Mouse (Mus musculus) CH12.LX (cell line): Measurements from ENCODE around the gene Rap1gap. TPM values are rescaled to one million over a fixed set of nuclear protein-coding genes. Genes with fewer than 3 reads are reported as not detected.

Experiments used
- DNase-seq: peaks from one replicate; pipeline ENCODE4 v3.0.0-alpha.2; 2013; ENCODE audit errors: extremely low read depth
- H3K27ac ChIP-seq: 2 replicates; pipeline ENCODE4 v1.5.1; 2012; ENCODE audit warnings: low read depth, mild to moderate bottlenecking, control low read depth, moderate library complexity; ENCODE audit not compliant: insufficient read depth
- H3K27me3 ChIP-seq: replicated peaks from 2 replicates; pipeline ENCODE3; 2012; ENCODE audit warnings: inconsistent platforms
- H3K36me3 ChIP-seq, 2 experiments: replicated peaks in 1 of 2; 2 replicates each; pipeline versions ENCODE3 to v1.6.1; 2012; ENCODE audit warnings: inconsistent platforms in 1 of 2, low read length in 1 of 2, mild to moderate bottlenecking in 1 of 2, mixed read lengths in 1 of 2, moderate library complexity in 1 of 2; ENCODE audit not compliant: control insufficient read depth in 1 of 2, insufficient read depth in 1 of 2
- H3K4me1 ChIP-seq, 2 experiments: 2 replicates each; pipeline ENCODE4 v1.6.1; 2012; ENCODE audit warnings: inconsistent platforms in 1 of 2, moderate library complexity in 1 of 2; ENCODE audit not compliant: insufficient read depth in 2 of 2, control insufficient read depth in 1 of 2
- H3K4me2 ChIP-seq: 2 replicates; pipeline ENCODE4 v1.6.1; 2012; ENCODE audit warnings: low read depth, mild to moderate bottlenecking, control low read depth; ENCODE audit not compliant: poor library complexity, insufficient read depth, severe bottlenecking
- H3K4me3 ChIP-seq, 3 experiments: fragments of 150-350 bp in 1 of 3; sonication (generic) in 1 of 3; replicated peaks in 1 of 3; 2 replicates each; pipeline versions ENCODE3 to v1.5.1; 2011 to 2012; ENCODE audit warnings: low read depth in 2 of 3, low read length in 2 of 3, mild to moderate bottlenecking in 2 of 3, moderate library complexity in 2 of 3, control low read depth in 1 of 3, improper control_type of control experiment in 1 of 3, inconsistent platforms in 1 of 3, mixed read lengths in 1 of 3; ENCODE audit not compliant: poor library complexity in 1 of 3
- H3K79me2 ChIP-seq: replicated peaks from 2 replicates; pipeline ENCODE4 v1.6.1; 2012; ENCODE audit warnings: mild to moderate bottlenecking, moderate library complexity; ENCODE audit not compliant: control insufficient read depth, poor library complexity, insufficient read depth, severe bottlenecking; ENCODE audit errors: extremely low read depth
- H3K9ac ChIP-seq: 2 replicates; pipeline ENCODE4 v1.6.1; 2012; ENCODE audit warnings: low read depth, mild to moderate bottlenecking, control low read depth, moderate library complexity; ENCODE audit not compliant: insufficient read depth
- H3K9me3 ChIP-seq: replicated peaks from 2 replicates; pipeline ENCODE3; 2012; ENCODE audit warnings: low read length, inconsistent platforms, mixed read lengths
- BHLHE40 ChIP-seq: IDR thresholded peaks from 2 replicates; pipeline ENCODE4 v1.6.1; 2011; ENCODE audit warnings: mild to moderate bottlenecking, low read depth, low read length, improper control_type of control experiment
- CHD1 ChIP-seq: IDR thresholded peaks from 2 replicates; pipeline ENCODE4 v1.6.1; 2012; ENCODE audit warnings: low read depth, low read length, improper control_type of control experiment, inconsistent platforms
- CTCF ChIP-seq, 2 experiments: IDR thresholded peaks in 1 of 2; conservative IDR thresholded peaks in 1 of 2; 2 replicates each; pipeline ENCODE4 v1.5.1; 2011 to 2012; ENCODE audit warnings: low read depth in 2 of 2, low read length in 2 of 2, improper control_type of control experiment in 1 of 2, inconsistent platforms in 1 of 2, mild to moderate bottlenecking in 1 of 2, moderate library complexity in 1 of 2
- E2F4 ChIP-seq: IDR thresholded peaks from 2 replicates; pipeline ENCODE4 v1.6.1; 2011; ENCODE audit warnings: low read depth, low read length, improper control_type of control experiment; ENCODE audit not compliant: insufficient replicate concordance
- ELF1 ChIP-seq: IDR thresholded peaks from 2 replicates; pipeline ENCODE4 v1.6.1; 2014; ENCODE audit warnings: low read depth, mild to moderate bottlenecking, inconsistent platforms, low read length, improper control_type of control experiment
- EP300 ChIP-seq: IDR thresholded peaks from 2 replicates; pipeline ENCODE4 v1.6.1; 2011; ENCODE audit warnings: low read length, improper control_type of control experiment
- ETS1 ChIP-seq: conservative IDR thresholded peaks from 2 replicates; pipeline ENCODE4 v1.6.1; 2012; ENCODE audit warnings: low read depth, mild to moderate bottlenecking, inconsistent platforms, low read length, improper control_type of control experiment, moderate library complexity
- HCFC1 ChIP-seq: IDR thresholded peaks from 2 replicates; pipeline ENCODE4 v1.6.1; 2012; ENCODE audit warnings: low read depth, mild to moderate bottlenecking, inconsistent platforms, low read length, improper control_type of control experiment
- JUN ChIP-seq: IDR thresholded peaks from 2 replicates; pipeline ENCODE4 v1.6.1; 2011; ENCODE audit warnings: low read depth, mild to moderate bottlenecking, low read length, improper control_type of control experiment, moderate library complexity; ENCODE audit not compliant: insufficient read depth
- MEF2A ChIP-seq: IDR thresholded peaks from 2 replicates; pipeline ENCODE4 v1.6.1; 2014; ENCODE audit warnings: low read depth, mild to moderate bottlenecking, inconsistent platforms, low read length, improper control_type of control experiment, borderline replicate concordance
- MXI1 ChIP-seq: IDR thresholded peaks from 2 replicates; pipeline ENCODE4 v1.6.1; 2011; ENCODE audit warnings: mild to moderate bottlenecking, low read depth, low read length, improper control_type of control experiment
- MYC ChIP-seq: IDR thresholded peaks from 2 replicates; pipeline ENCODE4 v1.6.1; 2011; ENCODE audit warnings: low read depth, mild to moderate bottlenecking, improper control_type of control experiment, low read length
- NELFE ChIP-seq: IDR thresholded peaks from 2 replicates; pipeline ENCODE4 v1.6.1; 2011; ENCODE audit warnings: low read depth, low read length, improper control_type of control experiment
- NRF1 ChIP-seq: IDR thresholded peaks from 2 replicates; pipeline ENCODE4 v1.6.1; 2014; ENCODE audit warnings: low read depth, mild to moderate bottlenecking, inconsistent platforms, low read length, improper control_type of control experiment, moderate library complexity
- PAX5 ChIP-seq: IDR thresholded peaks from 2 replicates; pipeline ENCODE4 v1.6.1; 2012; ENCODE audit warnings: low read length, inconsistent platforms, mixed read lengths
- POLR2A ChIP-seq: IDR thresholded peaks from 2 replicates; pipeline ENCODE4 v1.6.1; 2011; ENCODE audit warnings: low read depth, mild to moderate bottlenecking, improper control_type of control experiment, low read length
- POLR2AphosphoS2 ChIP-seq: IDR thresholded peaks from 2 replicates; pipeline ENCODE4 v1.6.1; 2011; ENCODE audit warnings: low read depth, low read length, improper control_type of control experiment
- RAD21 ChIP-seq: IDR thresholded peaks from 2 replicates; pipeline ENCODE4 v1.6.1; 2011; ENCODE audit warnings: low read depth, mild to moderate bottlenecking, low read length, improper control_type of control experiment, moderate library complexity
- RCOR1 ChIP-seq: conservative IDR thresholded peaks from 2 replicates; pipeline ENCODE4 v1.6.1; 2012; ENCODE audit warnings: low read depth, mild to moderate bottlenecking, inconsistent platforms, low read length, improper control_type of control experiment
- SIN3A ChIP-seq: IDR thresholded peaks from 2 replicates; pipeline ENCODE4 v1.6.1; 2012; ENCODE audit warnings: low read length, improper control_type of control experiment, inconsistent platforms
- SMC3 ChIP-seq: IDR thresholded peaks from 2 replicates; pipeline ENCODE4 v1.6.1; 2011; ENCODE audit warnings: low read depth, low read length, improper control_type of control experiment
- TBP ChIP-seq: conservative IDR thresholded peaks from 2 replicates; pipeline ENCODE4 v1.6.1; 2011; ENCODE audit warnings: low read depth, low read length, improper control_type of control experiment
- USF1 ChIP-seq: IDR thresholded peaks from 2 replicates; pipeline ENCODE4 v1.6.1; 2014; ENCODE audit warnings: low read depth, mild to moderate bottlenecking, inconsistent platforms, low read length, improper control_type of control experiment
- USF2 ChIP-seq: conservative IDR thresholded peaks from 2 replicates; pipeline ENCODE4 v1.6.1; 2011; ENCODE audit warnings: low read depth, low read length, improper control_type of control experiment
- ZC3H11A ChIP-seq: IDR thresholded peaks from 2 replicates; pipeline ENCODE4 v1.6.1; 2012; ENCODE audit warnings: low read depth, mild to moderate bottlenecking, inconsistent platforms, low read length, improper control_type of control experiment
- ZKSCAN1 ChIP-seq: IDR thresholded peaks from 2 replicates; pipeline ENCODE4 v1.6.1; 2012; ENCODE audit warnings: low read depth, inconsistent platforms, low read length, improper control_type of control experiment, borderline replicate concordance
- ZMIZ1 ChIP-seq: IDR thresholded peaks from 2 replicates; pipeline ENCODE4 v1.6.1; 2012; ENCODE audit warnings: low read depth, mild to moderate bottlenecking, inconsistent platforms, low read length, improper control_type of control experiment
- ZNF384 ChIP-seq: IDR thresholded peaks from 2 replicates; pipeline ENCODE4 v1.6.1; 2012; ENCODE audit warnings: low read depth, low read length, improper control_type of control experiment, inconsistent platforms
- dilution Hi-C: fragments of 300-500 bp; cut with MboI; formaldehyde crosslinking; loops from 2 replicates; pipeline ENCODE4 v1.14.3; 2020; ENCODE audit warnings: low sequenced_read_pairs; ENCODE audit not compliant: extremely low pct_unique_long_range_greater_than_20kb, extremely low pct_ligation_motif_present
- in situ Hi-C: fragments of 300-500 bp; cut with MboI; formaldehyde crosslinking; loops from 3 replicates; pipeline ENCODE4 v1.14.3; 2019; ENCODE audit warnings: low sequenced_read_pairs, low pct_ligation_motif_present, low pct_unique_long_range_greater_than_20kb, mixed read lengths
- polyA plus RNA-seq: library from polyadenylated mRNA; unstranded; fragments of >175 nt; gene quantifications from 2 replicates; pipeline ENCODE4 v1.2.1, GENCODE M21; 2012; ENCODE audit warnings: low read depth; ENCODE audit not compliant: insufficient read length
- total RNA-seq, 2 experiments: library from RNA; depleted of rRNA; stranded (reverse); fragments of 300-350 nt in 1 of 2; fragments of >200 nt in 1 of 2; gene quantifications; 2 replicates each; pipeline ENCODE4 v1.2.3; 2012 to 2014

Gene Rap1gap
- total and polyA plus RNA-seq, 3 experiments, result 3.0 to 11.1 (median 5.8) TPM

DNA sequence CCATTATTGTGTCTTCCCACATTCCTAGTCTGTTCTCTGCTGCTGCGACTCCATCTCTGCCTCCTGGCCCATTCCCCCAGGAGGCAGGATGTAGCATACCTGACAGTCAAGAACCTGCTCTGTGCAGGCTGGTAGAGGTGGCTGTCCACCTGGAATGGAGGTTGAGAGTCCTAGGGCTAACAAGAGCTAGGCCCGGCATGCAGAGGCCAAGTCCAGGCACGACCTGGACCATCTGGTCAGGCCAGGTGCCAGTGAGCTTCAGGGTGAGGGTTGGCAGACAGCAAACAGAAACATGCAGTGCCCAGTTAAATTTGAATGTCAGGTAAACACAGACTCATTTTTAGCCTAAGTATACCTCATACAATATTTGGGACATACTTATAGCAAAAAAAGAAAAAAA is 68.4 kb downstream of the Rap1gap start:
- H3K27me3 ChIP-seq, result peaks cover 24% of the 10 kb centered on the region

DNA sequence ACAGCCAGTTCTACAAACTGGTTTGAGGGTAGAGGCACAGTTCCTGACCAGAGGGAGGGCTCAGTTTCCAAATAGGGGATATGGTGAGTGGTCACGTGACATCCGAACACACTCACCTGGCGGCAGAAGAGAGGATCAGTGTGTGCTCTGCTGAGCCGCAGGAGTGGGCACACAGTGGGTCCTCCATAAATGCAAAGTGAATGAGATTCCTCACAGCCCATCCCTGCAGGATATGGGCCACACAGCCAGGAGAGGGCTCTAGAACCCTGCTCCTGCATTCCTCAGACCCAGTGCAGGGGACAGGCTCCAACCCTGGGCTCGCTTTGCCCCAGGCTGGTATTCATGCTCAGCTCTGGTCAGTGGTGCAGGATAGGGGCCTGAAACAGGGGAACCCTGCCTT is 68.9 kb downstream of the Rap1gap start:
- in situ Hi-C loops, result loop anchor here (5.0 kb wide), 2 partner anchors 104 to 214 kb away; no protein-coding TSS in a partner anchor
- H3K9me3 ChIP-seq, result no peaks in the 10 kb centered on the region
- no peak overlapping the region for H3K9ac ChIP-seq
- H3K27ac ChIP-seq, result no peak overlapping the region
- H3K27me3 ChIP-seq, result peaks cover 24% of the 10 kb centered on the region
- TF ChIP-seq ZKSCAN1, result peak; percentile 54; the same call in 1 of the 2 replicates
- no peak for TF ChIP-seq MXI1
- no peak for TF ChIP-seq NRF1
- TF ChIP-seq NELFE, result no peak
- TF ChIP-seq ETS1, result no peak
- peak; percentile 35; the same call in 1 of the 2 replicates for TF ChIP-seq USF2
- TF ChIP-seq PAX5, result no peak
- peak; percentile 29; the same call in 1 of the 2 replicates for TF ChIP-seq USF1
- no peak for TF ChIP-seq ZNF384
- no peak for TF ChIP-seq ELF1
- TF ChIP-seq BHLHE40, result 0 out of 2 replicates have a peak, but pooled peaks have one; percentile 12
- TF ChIP-seq EP300, result no peak
- peak; percentile 65 for TF ChIP-seq RAD21
- TF ChIP-seq ZC3H11A, result peak; percentile 35
- peak; percentile 81 for TF ChIP-seq SMC3
- TF ChIP-seq MEF2A, result no peak
- TF ChIP-seq CTCF (conservative IDR thresholded peaks at IDR 0.05 in 1 of 2, IDR thresholded peaks at IDR 0.05 in 1 of 2; ENCODE audit: low read depth in 2 of 2, low read length in 2 of 2), result peak in 1 of 2 experiments; percentile 68; a peak in 2 of 4 replicates
- no peak for TF ChIP-seq TBP
- H3K79me2 ChIP-seq, result no peaks in the 10 kb centered on the region
- no peak overlapping the region for H3K4me2 ChIP-seq
- no peak for DNase-seq
- peaks cover 12 to 38% of the 10 kb centered on the region in 2 experiments for H3K4me1 ChIP-seq
- dilution Hi-C loops, result no loop called here
- no peak overlapping the region for H3K4me3 ChIP-seq
- H3K36me3 ChIP-seq, result peaks cover 0 to 9% of the 10 kb centered on the region in 2 experiments

More for the DNA sequence above, 68.4 kb downstream of the Rap1gap start:
- no peak for DNase-seq
- in situ Hi-C loops (loop anchor here (5.0 kb wide), 2 partner anchors 104 to 214 kb away; no protein-coding TSS in a partner anchor), dilution Hi-C loops (no loop called here)
- Histone ChIP-seq H3K27ac (no peak overlapping the region), H3K4me2 (no peak overlapping the region), H3K79me2 (no peaks in the 10 kb centered on the region), H3K9ac (no peak overlapping the region), H3K4me1 (peaks cover 8 to 34% of the 10 kb centered on the region in 2 experiments), H3K36me3 (peaks cover 0 to 13% of the 10 kb centered on the region in 2 experiments), H3K9me3 (no peaks in the 10 kb centered on the region), H3K4me3 (no peak overlapping the region)
- TF ChIP-seq BHLHE40, result no peak
- TF ChIP-seq HCFC1, result no peak
- no peak for TF ChIP-seq SMC3
- TF ChIP-seq ETS1, result no peak
- TF ChIP-seq POLR2A, result no peak
- no peak for TF ChIP-seq JUN
- no peak for TF ChIP-seq PAX5
- no peak for TF ChIP-seq MYC
- TF ChIP-seq POLR2AphosphoS2, result no peak
- no peak for TF ChIP-seq CHD1
- TF ChIP-seq MEF2A, result no peak
- no peak for TF ChIP-seq NRF1
- TF ChIP-seq RCOR1, result no peak
- no peak for TF ChIP-seq NELFE
- TF ChIP-seq ZNF384, result no peak
- no peak for TF ChIP-seq ZMIZ1
- TF ChIP-seq USF1, result no peak
- TF ChIP-seq SIN3A, result no peak
- TF ChIP-seq E2F4, result no peak
